Mouse (Mus musculus) testis, postnatal 14 days (tissue): Measurements from ENCODE around the gene Slc12a1.
"Not testable (repeated sequence)": the region's sequence is repeated elsewhere in the genome, so short reads cannot be mapped to it uniquely, and the experiment has no call there.

Experiments
- DNase-seq: peaks from one replicate; pipeline ENCODE4 v3.0.0; 2021; ENCODE audit warnings: low spot score

Slc12a1 gene

DNA sequence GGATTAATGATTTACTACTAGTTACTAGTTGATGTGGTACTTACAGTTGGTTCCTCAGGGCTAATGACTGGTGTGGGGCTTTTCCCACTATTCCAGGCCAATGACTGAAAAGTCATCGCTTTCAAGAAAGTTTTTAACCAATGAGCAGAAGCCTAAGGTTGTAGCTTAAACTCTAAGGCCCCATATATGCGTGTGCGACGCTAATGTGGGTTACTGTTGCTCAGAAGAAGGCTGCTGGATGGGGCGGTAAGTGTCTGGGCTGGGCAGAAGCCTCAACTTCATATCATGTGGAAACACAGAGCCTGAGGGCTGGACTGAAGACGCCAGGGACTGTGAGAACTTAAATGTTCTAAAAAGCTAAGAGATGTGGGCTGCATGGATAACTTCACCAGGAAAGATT lies at the start of gene Slc12a1:
Gene Slc12a1 (plus strand): TSS at position 118 of the 400 bp plus-strand sequence.
- no peak for DNase-seq

DNA sequence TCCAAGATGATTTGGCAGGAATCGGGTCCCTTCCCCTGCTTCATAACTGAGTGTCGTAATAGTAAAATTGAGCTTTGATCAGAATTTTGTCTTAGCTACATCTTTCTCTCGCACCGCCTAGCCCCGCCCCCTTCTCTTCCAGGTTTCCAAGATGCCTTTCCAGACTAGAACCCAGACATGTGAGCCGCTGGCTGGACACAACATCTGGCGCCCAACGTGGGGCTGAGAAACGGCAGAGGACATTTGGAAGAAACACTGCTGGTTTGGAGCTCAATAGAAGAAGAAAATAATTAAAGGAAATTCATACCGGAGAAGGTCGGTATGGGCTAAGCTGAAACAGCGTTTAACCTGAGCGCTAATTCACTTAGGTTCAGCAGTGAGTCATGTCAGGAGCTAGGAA lies 47.8 kb upstream of the Slc12a1 start:
- DNase-seq = not testable (repeated sequence)

DNA sequence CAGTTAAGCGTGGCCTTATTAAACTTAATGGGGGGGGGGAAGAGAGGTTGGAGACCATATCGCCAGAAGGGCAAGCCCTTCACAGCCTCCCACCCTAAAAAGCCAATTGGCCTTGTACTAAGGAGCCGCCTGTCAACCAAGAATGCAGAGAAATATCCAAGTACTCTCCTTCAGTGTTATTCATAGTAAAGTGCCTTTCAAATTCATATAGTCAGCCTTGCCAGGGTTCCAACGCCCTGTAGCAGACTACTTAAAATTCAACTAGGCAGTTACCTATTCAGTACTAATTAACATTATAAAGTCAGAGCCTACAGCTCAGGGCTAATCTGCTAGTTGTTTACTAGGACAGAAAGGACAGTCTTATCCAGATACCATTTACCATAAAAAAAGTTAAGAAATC lies 45.8 kb upstream of the Slc12a1 start:
- not testable (repeated sequence) for DNase-seq

DNA sequence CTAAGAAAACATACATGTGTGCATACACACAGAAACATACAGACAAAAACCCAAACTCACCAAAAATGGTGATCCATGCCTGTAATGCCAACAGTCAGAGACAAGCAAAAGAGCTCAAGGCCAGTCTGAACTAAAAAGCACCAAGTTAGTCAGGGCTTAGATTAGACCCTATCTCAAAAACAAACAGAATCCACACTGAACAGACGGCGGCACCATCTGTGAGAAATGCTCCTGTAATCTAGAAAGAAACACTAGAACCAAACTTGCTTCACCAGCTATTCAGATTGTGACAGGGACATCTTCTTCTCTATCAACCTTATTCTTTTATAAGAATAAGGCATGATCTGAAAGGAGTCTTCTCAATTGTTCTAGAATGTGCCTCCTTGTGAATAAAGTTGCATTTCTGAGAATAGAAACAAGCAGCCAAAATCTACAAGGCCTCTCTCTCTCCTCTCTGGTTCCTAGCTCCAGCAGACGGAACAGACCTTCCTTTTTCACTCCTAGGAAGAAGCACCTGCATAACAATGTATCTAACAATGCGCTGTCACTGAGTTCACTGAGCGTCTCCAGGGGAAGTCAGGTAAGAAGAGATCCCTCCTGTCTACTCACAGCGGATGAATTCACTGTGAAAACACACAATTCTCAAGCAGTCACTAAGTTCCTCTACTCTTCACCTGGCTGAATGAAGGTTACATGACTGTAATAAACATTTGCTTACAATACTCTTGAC lies 32.8 kb upstream of the Slc12a1 start:
- no peak for DNase-seq

DNA sequence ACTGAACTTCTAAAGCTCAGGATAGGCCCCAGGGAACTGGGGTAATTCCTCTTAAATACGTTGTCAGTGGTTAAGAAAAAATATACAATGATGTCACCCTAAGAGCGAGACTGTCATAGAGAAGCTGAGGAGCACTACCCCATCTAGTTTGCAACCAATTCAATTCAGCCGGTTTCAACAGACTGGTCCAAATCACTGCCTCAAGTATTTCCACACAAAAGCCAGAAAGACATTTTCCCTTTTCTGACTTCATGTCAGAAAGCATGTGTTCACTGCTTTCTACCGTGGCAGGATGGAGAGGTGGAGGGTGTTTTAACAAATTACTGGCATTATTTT lies 30.0 kb upstream of the Slc12a1 start:
- no peak for DNase-seq

DNA sequence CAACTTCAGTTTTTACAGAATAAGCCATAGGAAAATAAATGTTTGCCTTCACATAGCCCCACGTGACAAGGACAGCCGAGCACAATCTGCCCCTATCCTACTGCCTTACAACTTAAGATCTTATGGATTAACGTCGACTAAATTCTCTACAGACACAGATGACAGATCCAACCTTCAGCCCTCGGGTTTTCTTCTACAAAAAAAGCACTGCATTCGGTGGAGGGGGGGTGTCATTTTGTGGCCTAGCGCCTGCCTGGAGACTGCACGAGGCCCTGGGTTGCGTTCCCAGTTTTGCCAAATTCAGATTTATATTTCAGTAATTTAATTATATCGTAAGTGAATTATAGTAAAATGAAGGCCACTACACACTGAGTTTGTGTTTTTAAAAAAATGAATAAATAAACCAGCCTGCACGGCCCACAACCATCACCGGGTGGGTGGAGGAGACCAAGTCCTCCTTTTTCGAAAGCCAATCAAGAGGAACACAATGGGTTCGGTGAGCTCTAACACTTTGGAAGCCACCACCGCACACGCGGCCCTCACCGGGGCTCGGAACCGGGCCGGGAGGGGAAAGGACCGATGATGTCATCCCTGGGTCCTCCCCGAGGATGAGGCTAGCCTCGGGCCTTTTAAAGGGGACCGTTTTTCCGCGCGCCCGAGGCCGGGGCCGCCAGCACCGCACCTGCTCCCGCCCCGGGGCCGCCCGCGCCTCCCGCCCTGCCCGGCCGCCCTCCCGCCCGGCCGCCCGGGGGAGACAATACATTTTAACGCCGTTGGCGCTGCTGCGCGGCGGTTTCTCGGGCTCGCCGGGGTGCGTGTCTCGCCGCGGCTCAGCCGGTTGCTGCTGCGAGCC lies 29.5 kb upstream of the Slc12a1 start:
- DNase-seq = peak; percentile 80

DNA sequence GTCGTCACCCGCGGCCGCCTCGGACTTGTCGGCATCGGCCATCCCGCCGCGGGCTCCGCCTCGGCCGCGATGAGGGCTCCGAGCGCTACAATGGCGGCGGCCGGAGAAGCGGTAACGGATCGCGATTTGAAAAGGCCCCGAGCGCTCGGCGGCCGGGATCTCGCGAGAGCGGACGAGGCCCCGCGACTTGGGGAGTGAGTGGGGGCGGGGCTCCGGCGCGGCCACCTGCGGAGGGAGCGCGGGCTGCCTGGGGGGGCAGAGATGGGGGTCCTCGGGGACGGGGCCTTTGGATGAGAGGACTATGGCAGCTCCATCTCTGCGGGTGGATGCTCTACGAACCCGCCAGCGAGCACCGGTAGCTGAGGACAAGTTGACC lies 28.8 kb upstream of the Slc12a1 start, which contains the start of gene Myef2:
Gene Myef2 (minus strand): TSS at position 185 of the 376 bp plus-strand sequence.
- DNase-seq = peak; percentile 89

DNA sequence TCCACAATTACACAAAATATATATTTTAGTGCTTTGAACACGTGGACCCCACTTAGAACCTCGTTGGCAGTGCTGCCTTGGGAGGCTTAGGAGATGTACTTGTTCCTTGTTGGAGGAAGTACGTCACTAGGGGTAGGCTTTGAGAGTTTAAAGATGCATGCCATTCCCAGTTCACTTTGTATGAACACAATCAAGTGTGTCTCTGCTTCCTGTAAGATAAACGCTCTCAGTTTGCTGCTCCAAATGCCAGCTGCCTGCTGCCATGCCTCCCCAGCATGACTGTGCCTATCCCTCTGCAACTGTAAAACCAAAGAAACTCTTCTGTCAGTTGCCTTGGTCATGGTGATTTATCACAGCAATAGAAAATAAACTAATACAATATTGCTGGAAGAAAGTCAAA lies 26.5 kb upstream of the Slc12a1 start:
- no peak for DNase-seq

DNA sequence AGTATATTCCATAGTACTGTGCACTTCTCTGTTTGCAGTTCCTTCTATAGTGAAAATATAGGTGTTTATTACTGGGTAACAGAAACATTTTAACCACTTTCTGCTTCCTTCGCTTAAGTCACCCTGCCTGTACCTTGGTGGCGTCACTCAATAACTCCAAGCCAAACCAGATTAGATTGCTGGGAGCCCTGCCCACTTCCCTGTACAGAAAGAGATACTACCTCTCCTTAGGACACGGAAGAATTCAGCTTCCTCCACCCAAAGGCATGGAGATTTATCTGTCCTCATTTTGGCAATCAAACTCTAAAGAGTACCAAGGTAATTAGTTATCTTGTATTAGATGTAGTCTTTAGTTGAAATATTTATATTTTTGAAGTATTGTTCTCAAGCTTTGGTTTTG lies 25.5 kb upstream of the Slc12a1 start:
- no peak for DNase-seq

DNA sequence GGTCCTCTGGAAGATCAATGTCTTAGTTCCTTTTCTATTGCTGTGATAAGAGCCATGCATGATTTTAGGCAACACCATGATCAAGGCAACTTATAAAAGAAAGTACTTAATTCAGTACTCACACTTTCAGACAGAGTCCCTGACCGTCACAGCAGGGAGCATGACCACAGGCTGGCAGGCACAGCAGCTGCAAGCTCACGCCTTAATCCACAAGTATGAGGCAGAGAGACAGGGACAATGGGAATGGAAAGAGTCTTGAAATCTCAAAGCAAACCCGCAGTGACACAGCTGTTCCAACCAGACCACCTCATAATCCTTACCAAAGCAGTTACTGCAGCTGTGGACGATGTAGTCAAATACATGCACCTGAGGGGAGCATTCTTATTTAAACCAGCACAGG lies 18.2 kb upstream of the Slc12a1 start:
- no peak for DNase-seq

DNA sequence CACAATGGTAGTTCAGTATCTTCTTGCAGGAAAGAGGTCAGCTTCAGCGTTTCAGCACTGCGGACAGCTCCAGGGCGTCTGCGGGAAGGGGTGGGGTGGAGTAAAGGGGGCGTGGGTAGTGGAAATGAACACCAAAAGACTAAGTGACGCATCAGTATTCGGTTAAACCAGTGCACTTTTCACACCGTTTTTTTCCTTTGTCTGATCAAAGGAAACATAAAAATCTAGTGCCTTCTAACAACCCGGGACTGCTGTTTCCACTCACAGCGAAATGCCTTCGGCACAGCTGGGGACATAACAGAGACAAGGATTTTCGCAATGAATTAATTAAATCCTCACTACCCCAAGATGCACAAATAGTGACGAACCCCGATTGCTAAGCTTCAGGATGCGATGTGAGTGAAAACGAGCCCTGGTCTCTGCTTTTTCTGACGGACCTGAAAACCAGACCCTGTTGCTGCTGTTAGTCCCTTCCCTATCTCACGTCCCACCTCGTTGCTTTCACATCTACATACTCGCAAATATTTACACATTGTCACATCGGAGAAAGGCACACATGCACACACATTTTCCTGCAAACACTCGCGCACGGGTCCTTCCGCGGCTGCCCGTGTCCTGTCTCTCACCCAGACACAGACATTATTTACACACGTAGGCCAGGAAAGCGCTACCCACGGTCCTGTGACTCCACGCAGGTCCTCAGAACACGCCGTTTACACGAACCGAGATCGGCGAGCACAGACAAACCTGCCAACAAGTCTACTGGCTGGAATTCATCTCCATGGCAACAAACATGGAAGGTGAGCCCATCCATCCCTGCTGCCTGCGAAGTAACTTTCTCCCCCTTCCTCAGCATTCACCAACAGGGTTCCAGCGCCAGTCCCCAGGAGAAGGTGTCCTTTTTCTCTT lies 16.1 kb upstream of the Slc12a1 start, which contains the start of gene Ctxn2:
Gene Ctxn2 (plus strand): TSS at position 790 of the 909 bp plus-strand sequence.
- peak; percentile 76 for DNase-seq

DNA sequence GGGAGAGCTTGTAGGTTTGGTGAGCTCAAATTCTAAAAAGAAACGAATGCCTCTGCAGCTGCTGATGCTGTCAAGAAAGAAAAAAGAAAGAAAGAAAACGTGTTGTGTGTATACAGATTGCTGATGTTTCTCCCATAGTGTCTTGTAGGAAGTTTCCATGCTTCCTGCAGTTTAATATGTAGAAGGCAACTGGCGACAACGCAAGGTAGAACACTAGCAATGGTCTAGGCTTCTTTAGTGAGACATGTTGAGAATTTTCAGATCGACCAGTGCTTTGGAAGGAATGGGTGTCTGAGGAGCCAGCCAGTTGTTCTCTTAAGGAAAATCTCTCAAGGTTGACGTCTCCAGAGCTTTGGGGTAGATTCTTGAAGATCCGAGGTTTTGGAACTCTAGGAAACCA lies 15.5 kb upstream of the Slc12a1 start:
- DNase-seq = no peak

DNA sequence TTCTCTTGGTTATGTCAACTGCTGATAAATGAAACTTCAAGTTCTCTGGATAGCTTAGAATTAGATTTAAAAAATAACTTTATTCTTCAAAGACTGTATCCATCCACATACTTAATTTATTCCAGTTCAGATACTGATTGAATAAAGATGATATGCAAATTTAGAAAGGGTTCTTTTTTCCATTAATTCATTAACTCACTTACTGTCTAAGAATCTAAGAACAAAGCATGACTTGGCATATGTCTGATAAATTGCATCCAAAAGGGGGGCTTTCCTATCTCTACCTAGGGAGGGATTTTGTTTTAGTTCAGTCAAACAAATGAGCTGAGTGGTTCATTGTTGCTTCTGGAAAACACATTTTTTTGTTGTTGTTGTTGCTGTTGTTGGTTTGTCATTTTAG lies 10.0 kb upstream of the Slc12a1 start:
- no peak for DNase-seq

DNA sequence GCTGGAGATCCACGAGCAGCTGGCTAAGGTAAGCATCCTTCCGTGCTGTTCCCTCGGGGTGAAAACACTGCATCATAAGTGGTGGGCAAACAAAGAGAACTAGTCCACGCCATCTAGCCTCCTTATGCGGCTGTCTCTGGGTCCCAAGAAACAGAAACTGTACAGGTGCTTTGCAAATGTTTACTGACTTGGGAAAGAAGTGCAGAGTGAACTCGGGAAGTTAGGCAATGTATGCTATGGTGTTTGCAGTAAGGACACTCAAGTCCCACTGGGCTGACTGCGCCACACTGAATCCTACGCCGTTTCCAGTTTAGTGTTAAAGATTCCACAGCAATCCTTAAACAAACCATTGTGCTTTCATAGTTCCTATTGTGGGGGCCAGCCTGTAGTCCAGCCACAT lies 2.0 kb downstream of the Slc12a1 start:
- DNase-seq = no peak

DNA sequence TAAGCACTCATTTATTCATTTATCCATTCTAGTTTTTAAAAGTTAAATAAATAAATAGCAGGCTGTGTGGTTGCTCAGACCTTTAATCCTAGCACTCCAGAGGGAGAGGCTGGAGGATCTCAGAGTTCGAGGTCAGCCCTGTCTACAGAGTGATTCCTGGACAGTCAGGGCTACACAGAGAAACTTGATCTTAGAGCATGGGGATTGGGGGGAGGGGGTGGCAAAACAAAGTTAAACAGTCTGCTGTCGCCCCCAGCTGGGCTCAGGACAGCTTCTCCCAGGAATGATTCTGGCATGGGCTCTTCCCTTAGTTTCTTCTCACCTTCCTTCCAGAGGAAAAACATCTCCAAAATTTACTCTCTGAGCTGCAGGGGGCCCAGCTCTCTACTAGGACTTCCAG lies 3.2 kb downstream of the Slc12a1 start:
- no peak for DNase-seq

DNA sequence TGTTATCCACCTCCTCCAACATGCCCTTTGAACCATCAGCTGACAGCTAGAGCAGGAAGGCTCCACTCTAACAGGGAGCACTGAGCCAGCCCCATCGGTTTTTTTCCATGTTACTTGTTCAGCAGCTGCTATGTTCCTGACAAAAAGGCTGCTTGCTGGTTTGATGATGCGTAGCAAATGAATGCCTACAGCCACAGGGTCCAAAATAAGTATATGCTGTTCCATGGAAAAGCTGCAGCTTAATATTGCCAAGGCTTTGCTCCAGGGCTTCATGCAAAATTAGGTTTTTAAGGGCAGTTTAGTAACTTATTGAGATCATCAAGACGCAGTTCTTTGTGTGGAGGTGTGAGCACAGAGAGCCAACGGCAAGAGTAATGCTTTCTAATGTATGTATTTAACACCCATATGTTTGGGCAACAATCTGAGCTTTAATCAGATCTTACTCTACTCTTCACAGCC lies 9.7 kb downstream of the Slc12a1 start:
- no peak for DNase-seq

DNA sequence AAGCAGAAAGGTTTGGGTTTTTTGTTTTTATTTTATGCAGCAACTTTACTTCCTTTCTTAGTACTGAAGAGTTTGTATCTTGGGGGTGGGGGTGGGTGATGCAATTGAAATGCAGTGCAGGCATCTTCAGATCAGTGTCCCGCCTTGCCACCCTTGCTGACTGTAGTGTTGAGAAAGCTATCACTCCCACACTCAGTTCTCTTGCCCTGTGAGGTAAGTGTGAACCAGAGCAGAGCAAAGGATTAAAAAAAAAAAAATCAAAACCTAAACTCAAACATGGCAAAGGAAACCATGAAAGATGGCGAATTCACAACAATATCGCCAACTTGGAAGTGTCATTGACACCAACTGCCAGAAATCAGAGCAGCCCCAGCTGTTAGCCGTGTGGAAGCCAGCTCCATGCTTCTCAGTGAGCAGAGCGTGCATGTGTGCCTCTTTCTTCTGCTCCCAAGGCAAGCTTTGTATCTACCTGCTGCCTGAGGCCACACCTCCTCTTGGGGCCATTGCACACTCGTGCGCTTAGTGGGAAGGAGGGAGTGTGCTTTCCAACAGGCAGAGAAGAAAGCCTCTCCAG lies 26.0 kb downstream of the Slc12a1 start:
- no peak for DNase-seq

DNA sequence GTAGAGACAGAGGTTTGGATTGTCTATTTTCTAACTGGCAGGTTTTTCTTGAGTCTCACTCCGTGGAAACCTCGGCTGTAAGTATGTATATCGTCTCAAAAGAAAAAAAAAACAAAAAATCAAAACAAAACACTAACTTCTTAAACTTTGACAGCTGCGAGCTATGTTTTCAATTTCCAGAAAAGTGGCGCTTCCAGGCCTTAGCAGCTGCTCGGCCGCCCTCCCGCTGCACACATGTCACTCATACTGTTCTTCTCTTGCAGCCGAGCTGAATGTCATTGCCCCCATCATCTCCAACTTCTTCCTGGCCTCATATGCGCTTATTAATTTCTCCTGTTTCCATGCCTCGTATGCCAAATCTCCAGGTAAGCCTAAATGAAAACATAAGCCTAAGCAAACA lies 35.6 kb downstream of the Slc12a1 start:
- DNase-seq = no peak

DNA sequence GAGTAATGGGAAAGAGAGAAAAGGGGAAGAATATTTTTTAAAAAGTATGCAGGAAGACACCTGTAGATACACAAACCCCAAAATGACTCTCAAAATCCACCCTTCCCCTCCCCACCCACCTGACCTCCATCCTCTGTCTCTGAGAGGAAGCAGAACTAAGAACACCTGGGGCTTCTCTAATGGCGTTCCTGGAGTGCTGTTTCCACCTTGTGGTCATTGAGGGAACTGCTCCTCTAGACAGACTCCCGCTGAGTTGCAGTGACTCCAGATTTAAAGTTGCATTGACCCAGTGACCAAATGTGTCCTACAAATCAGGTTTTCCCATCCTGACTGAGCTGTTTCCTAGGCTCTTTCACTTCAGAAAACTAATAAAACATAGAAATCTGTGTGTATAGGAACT lies 36.9 kb downstream of the Slc12a1 start:
- DNase-seq = peak; percentile 21

DNA sequence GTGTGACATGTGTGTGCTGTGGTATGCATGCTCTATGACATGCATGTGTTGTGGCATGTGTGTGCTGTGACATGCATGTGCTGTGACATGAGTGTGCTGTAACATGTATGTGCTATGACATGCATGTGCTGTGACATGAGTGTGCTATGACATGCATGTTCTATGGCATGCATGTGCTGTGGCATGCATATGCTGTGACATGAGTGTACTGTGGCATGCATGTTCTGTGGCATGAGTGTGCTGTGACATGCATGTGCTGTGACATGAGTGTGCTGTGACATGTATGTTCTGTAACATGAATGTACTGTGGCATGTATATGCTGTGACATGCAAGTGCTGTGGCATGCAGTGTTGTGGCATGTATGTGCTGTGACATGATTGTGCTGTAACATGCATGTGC lies 40.6 kb downstream of the Slc12a1 start:
- DNase-seq = no peak

DNA sequence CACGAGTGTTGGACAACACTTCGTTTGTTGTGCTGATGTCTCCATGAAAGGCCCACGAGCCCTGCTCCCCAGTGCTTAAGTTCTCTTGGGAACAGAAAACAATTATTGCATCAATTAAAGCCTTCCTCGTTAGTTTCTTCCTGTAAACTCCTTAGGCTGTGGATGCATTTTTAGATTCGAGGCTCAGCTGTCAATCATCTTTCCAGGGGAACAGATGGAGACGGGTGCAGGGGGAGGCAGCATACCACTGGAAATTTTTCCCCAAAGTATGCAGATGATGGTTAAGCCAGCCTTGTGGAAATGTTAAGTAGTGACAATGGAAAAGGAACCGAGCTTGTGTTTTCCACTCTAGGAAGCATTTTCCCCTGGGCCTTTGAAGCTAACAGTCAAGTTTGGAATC lies 44.5 kb downstream of the Slc12a1 start:
- no peak for DNase-seq
